Comparison of ENCODE assay signal across 18 mouse cellular contexts in genomic region chr9:68118266-68118665, GRCm38 (mm10).
"Had no signal": no experiment of that assay in that cellular context is flagged by ENCODE, and none has a peak within 500 bp of the region (broad histone marks: within the 10 kb centered on the region; RNA-seq: fewer than 3 reads in every experiment).

No protein-coding gene starts in this region.

- H3K27me3 ChIP-seq: limb, embryonic 12.5 days; megakaryocyte, embryonic 14.5 days; midbrain, embryonic 15.5 days; neural tube, embryonic 13.5 days; stomach, embryonic 15.5 days had no signal

- H3K9ac ChIP-seq: limb, embryonic 12.5 days; liver, embryonic 14.5 days; lung, embryonic 14.5 days; midbrain, embryonic 15.5 days; neural tube, embryonic 13.5 days; stomach, embryonic 15.5 days had no signal

- H3K27ac ChIP-seq: layer of hippocampus, adult 2 months; limb, embryonic 12.5 days; liver, embryonic 14.5 days; midbrain, embryonic 15.5 days; neural tube, embryonic 13.5 days; stomach, embryonic 15.5 days had no signal

- H3K36me3 ChIP-seq: limb, embryonic 12.5 days; midbrain, embryonic 15.5 days; neural tube, embryonic 13.5 days; stomach, embryonic 15.5 days had no signal

- H3K4me2 ChIP-seq: limb, embryonic 12.5 days; lung, embryonic 14.5 days; midbrain, embryonic 11.5 days; midbrain, embryonic 15.5 days; neural tube, embryonic 13.5 days; stomach, embryonic 15.5 days had no signal

- ATAC-seq: midbrain, embryonic 15.5 days had no signal

- H3K4me3 ChIP-seq: layer of hippocampus, adult 2 months; limb, embryonic 12.5 days; megakaryocyte, embryonic 14.5 days; midbrain, embryonic 15.5 days; neural tube, embryonic 13.5 days; stomach, embryonic 15.5 days had no signal

- H3K9me3 ChIP-seq: limb, embryonic 12.5 days; midbrain, embryonic 15.5 days; neural tube, embryonic 13.5 days; stomach, embryonic 15.5 days had no signal

- H3K4me1 ChIP-seq: limb, embryonic 12.5 days; megakaryocyte, embryonic 14.5 days; midbrain, embryonic 15.5 days; stomach, embryonic 15.5 days had no signal

- DNase-seq: kidney, adult 18-20 months; kidney, postnatal 10 days; kidney, postnatal 4 days; liver; lung, embryonic 14.5 days; lung, postnatal 10 days; retina, postnatal 1 day; right cerebral cortex, postnatal 4 days; thymus, adult 2 months; thymus, postnatal 25 days had no signal
